Mouse (Mus musculus): ENCODE results near the gene 1700020A23Rik.

DNA sequence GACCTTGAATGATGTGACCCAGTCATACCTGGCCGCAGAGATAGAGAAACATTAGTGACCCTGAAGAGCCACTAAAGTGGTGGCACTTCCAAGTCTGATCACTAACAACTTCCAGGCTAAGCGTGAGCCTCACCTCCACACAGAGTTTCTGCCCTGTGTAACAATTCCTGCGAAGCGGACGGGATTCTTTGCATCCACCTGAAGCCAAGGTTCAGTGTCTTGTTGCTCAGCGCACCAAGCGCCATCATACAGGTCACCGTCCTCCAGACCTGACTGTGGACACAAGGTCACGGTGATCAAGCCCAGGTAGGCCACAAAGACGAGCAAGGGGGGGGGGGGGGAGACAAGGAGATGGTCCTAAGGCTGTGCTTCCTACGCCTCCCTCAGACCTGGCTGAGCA is 9.4 kb upstream of the 1700020A23Rik start:
- TF ChIP-seq MAFK (IDR thresholded peaks at IDR 0.05; ENCODE audit: borderline replicate concordance, low read depth, low read length), result no peak
- no peak for TF ChIP-seq MAX (IDR thresholded peaks at IDR 0.05; ENCODE audit: low read length)
- no peak for TF ChIP-seq POLR2AphosphoS2 (IDR thresholded peaks at IDR 0.05; ENCODE audit: low read length)

All from MEL (cell line).